Mouse (Mus musculus) right cerebral cortex, postnatal 36 days (tissue): ENCODE results near the gene Bod1l.

Source experiments
- DNase-seq, 2 experiments: peaks; one replicate each; pipeline ENCODE4 v3.0.0; 2022; ENCODE audit warnings: low spot score in 2 of 2, mixed read lengths in 1 of 2

Bod1l gene

DNA sequence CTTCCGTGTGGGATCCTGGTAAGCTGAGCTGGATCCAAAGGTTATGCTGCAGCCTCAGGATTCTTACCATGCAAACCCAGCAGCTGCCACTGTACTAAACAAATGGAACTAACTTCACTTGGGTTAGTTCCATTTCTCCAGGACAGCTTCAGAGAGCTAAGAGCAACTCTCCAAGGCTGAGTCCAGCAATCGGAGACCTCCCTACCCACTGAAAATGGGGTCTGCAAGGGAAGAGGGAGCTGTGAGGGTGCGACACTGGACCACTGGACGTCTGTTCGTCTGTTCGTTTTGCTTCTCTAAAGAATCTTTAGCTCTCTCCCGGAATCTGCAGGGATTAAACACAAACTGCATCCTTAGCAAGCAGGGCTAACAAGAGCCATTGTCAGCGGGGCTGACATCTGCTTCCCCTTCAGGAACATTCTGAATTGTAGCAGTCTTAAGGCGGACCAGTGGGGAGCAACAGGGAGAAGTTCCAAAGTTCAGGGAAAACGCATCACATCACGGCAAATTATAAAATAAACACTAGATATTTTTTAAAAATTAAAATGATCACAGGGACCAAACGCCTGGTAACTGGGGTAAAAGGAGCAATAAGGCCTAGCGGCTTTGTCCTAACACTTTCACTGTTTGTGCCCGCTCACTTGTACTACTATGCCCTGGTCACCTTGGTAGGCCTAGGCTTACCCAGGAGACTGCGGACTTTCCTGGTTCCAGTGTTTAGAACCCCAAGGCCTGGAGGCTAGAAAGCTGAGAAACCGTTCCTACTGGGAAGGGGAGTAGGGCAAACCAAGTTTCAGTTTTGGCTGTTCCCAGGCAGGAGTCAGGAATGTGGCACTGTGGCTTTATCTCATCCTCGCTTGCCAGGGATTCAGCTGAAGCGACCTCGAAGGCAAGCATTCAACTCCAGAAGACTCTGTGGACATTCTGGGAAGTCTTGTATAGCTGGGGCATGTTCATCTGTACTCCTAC lies 85.2 kb downstream of the Bod1l start:
- DNase-seq: no peak

DNA sequence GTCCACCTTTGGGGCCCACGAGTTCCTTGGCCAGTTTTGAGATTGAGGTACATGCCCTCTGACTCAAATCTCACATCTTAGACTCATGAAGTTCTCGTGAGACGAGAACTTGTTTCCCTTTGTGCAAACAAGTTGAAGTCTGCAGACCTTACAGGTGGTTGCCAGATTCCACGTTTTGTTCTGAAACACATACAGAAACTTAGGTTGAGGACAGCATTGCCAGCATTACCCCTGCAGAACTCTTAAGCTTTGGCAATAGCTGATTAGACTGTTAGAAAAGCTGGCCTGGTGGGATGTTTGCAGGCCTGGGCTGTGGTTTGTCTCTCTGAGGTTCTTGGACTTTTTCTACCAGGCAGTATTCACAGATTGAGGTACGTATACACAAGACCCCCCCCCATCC lies 86.8 kb downstream of the Bod1l start:
- no peak for DNase-seq

DNA sequence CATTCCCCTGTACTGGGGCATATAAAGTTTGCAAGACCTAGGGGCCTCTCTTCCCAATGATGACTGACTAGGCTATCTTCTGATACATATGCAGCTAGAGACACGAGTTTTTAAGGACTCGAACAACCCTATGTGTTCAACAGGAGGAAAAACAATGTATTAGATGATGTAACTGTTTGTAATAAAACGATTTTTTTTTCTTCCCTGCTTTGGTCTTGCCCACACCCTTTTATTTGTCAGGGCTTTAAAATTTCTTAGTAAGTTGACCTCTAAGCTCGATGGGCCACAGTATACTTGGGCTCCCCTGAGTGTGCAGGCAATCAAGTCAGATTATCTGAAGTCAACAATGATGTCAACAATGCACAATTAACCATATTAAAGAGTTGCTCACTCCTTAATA lies 87.7 kb downstream of the Bod1l start:
- no peak for DNase-seq

DNA sequence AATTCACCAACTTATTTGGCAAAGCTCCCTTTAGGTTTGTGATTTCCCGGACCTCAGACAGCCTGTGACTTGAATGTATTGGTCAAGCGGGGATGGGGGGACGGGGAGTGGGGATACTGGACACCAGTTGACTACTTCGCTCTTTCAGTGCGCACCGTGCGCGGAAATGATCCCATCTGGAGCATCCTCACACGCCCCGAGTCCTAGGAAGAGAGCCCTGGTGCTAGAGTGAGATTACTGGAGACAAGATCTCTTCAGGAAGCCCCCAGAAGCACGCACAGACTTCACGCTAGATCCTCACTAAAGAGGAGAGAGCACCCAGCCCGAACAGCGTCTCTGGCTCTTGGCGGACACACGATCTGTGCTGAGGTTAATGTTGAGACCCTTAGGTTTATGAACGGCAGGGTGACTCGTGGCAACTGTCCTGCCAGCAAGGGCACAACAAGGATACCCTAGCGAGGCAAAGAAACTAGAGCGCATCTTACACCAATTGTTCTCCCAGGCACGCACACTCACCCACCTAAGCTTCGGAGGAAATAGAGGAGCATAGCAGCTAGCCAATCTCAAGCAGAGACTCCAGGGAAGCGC lies 88.6 kb downstream of the Bod1l start:
- no peak for DNase-seq

DNA sequence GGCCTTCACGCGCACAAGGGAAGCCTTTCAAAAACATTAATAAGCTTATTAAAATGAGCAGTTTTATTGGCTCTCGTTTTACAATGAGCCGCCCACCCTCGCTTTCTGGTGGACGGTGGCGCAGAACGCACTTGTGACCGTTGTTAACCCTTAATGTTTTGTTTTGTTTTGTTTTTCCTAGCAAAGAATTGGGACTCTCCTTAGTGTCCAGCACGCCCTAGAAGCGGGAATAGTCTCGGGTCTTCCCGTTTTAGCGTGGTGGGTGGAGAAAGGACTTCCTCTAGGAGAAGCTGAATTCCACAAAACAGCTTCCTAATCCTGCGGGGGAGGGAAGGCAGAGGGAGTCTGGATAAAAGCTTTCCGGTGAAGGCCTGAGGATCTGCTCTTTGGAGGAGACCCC lies 89.3 kb downstream of the Bod1l start:
- no peak for DNase-seq

DNA sequence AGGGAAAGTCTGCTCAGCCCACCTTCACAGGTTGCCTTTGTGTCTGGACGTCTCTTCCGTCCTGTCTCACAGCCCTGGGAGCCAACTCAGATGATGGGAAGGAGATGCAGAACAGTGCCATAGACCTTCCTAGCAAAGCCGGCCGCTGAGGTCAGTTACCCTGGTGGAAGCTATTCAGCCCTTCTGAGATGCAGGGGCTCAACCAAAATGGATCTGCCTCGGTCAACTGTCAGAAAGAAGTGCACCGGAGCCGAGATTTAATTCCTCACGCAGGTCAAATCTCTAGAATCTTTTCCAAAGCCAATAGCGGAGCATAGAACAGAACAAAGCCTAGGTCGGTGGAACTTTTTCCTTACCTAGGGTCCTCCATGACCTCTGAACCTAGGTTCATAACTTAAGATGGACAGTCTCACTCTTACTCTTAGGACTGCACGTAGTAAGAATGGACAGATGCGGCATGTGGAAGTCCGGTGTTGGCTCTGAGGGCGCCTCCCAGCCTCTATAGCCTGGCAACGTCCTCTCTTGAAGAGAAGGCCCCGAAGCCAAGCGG lies 89.8 kb downstream of the Bod1l start:
- no peak for DNase-seq

DNA sequence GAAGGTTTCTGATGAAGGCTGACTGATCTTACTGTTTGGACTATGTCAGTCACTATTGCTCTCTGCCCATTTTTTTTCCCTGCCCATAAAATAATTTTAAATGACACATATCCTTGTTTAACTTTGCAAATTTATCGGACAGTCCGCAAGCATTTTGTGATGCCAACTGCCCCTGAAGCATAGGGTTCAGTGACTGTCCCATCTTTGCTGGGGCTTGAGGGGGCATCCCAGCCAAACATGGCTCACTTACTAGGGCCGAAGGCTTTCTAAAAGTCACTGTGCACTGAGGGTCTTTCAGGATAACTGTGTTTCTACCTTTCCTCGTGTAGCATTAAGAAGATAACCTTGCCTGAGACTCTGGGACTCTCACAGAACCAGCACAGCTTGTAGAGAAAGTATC lies 91.4 kb downstream of the Bod1l start:
- no peak for DNase-seq

DNA sequence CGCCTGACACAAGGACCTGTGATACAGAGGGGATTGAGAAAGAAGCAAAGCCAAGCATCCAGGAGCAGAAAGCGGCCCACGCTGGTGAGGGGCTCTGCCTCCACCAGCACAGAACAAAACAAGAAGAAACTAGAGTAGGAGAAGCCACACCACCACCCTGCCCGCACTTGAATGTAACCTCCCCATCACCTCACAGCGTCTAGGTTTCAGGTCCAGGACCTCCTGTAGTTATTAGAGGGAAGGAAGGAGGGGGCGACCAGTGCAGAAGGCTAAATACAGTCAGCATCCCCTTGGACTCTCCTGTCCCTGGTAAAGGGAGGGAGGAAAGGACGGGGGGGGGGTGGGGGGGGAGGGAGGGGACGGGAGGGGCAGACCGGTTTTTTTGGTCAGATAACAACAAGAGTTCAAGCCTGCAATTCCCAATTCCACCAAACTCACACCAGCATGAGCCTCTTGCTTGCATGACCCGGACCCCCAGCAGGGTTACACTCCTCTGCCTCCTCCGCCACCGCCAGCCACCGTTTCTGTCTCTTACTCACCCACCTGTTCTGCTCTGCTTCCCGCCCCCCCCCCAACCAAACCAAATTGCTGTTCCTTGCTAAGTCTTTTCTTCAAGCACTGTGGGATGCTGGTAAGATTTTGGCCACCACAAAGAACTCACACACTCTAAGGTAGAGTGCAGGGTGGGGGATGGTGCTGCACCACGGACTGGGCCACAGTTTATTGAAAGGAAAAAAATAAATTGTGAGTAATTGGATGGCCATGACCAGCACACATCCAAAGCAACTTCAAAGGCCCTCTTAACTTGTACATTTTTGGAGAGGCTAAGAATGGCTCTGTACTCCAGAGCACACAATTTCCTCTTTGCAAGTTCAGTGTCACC lies 99.0 kb downstream of the Bod1l start:
- DNase-seq: no peak

DNA sequence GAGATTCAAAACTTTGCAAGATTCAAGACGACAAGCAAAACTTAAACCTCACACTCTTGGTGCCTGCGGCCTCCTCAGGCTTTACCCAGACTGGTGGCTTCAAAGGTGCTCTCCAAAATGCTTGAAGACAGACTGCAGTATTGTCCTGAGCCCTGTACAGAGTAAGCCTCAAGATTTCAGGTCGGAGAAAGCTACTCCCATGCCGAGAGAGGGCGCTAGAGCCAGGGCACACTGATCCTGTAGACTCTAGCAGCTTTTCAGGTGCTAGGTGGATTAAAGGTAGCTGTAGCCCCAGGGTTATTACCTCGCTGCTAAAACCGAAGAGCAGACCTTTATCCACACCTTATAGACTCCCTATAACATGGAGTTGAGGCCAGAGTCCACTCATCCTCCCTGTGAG lies 99.9 kb downstream of the Bod1l start:
- no peak for DNase-seq

DNA sequence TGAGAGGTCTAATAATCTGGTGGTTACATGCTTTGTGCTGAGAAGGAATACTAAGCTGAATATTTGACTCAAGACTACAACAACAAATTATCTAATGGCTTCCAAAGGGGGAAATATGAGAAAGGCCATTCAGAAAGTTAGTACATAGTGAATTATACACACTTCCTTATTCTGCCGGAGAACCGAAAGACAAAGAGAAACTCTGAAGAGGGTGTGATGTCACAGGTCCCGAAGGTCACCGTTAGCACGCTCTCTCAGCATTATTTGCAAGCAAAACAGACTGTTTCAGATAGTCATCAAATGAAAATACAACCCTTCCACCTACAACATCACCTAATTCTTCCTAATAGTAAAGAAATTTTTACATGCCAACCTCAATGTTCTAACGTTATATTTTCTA lies 105.3 kb downstream of the Bod1l start:
- no peak for DNase-seq
